Mouse (Mus musculus): Measurements from ENCODE around the gene Susd3. TPM values are rescaled to one million over a fixed set of nuclear protein-coding genes. Genes with fewer than 3 reads are reported as not detected.

The Susd3 gene
- polyA plus RNA-seq, 1 experiment from 2014 or later: 0.32 TPM

DNA sequence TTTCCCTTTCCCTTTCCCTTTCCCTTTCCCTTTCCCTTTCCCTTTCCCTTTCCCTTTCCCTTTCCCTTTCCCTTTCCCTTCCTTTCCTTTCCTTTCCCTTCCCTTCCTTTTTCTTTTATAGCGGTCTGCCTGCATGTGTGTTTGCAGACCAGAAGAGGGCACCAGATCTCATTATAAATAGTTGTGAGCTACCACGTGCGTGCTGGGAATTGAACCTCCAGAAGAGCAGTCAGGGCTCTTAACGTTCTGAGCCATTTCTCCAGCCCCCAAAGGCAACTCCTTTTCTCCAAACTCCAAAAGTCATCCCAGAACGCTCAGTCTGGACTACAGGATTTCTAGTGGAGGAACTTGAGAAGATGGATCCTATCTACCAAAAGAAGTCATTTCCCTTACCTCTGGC, 27.6 kb downstream of the Susd3 start:
- WGBS: 25% methylated on average over 5 of the region's 5 CpGs
- no peak for DNase-seq

GRCm38 (mm10) chr13:49219367-49219766, 29.1 kb downstream of the Susd3 start:
- no peaks in the 10 kb centered on the region for H3K9me3 ChIP-seq (ENCODE audit: control insufficient read depth, low read length)
- peaks cover 12% of the 10 kb centered on the region; the same call in 1 of the 2 replicates for H3K27me3 ChIP-seq (ENCODE audit: control insufficient read depth, insufficient read depth, low read length)
- H3K4me2 ChIP-seq (ENCODE audit: low read length): no peak overlapping the region
- no peak overlapping the region for H3K4me3 ChIP-seq (replicated peaks; ENCODE audit: low read depth, low read length)
- 83% methylated on average over 4 of the region's 4 CpGs for WGBS
- ATAC-seq (ENCODE audit: low FRiP score, low TSS enrichment) (no peak), DNase-seq (no peak)
- H3K27ac ChIP-seq (replicated peaks; ENCODE audit: low read depth, low read length): no peak overlapping the region
- peaks cover 9% of the 10 kb centered on the region for H3K4me1 ChIP-seq (ENCODE audit: control insufficient read depth, insufficient read depth, low read length)
- no peak overlapping the region for H3K9ac ChIP-seq (replicated peaks; ENCODE audit: low read length)
- no peaks in the 10 kb centered on the region for H3K36me3 ChIP-seq (ENCODE audit: control insufficient read depth, insufficient read depth, low read length)

More for the DNA sequence above, 27.6 kb downstream of the Susd3 start:
- Histone ChIP-seq H3K4me2 (ENCODE audit: low read length) (no peak overlapping the region), H3K27ac (replicated peaks; ENCODE audit: low read depth, low read length) (no peak overlapping the region), H3K9me3 (ENCODE audit: control insufficient read depth, low read length) (no peaks in the 10 kb centered on the region), H3K9ac (replicated peaks; ENCODE audit: low read length) (no peak overlapping the region), H3K4me3 (replicated peaks; ENCODE audit: low read depth, low read length) (no peak overlapping the region), H3K27me3 (ENCODE audit: control insufficient read depth, insufficient read depth, low read length) (0 out of 2 replicates have a peak, but pooled peaks cover 6% of the 10 kb centered on the region), H3K36me3 (ENCODE audit: control insufficient read depth, insufficient read depth, low read length) (no peaks in the 10 kb centered on the region), H3K4me1 (ENCODE audit: control insufficient read depth, insufficient read depth, low read length) (no peaks in the 10 kb centered on the region; the same call in 1 of the 2 replicates)
- ATAC-seq (ENCODE audit: low FRiP score, low TSS enrichment): no peak

GRCm38 (mm10) chr13:49218651-49219050, 29.9 kb downstream of the Susd3 start:
- no peak overlapping the region for H3K4me2 ChIP-seq (ENCODE audit: low read length)
- H3K4me1 ChIP-seq (ENCODE audit: control insufficient read depth, insufficient read depth, low read length): peaks cover 13% of the 10 kb centered on the region
- H3K36me3 ChIP-seq (ENCODE audit: control insufficient read depth, insufficient read depth, low read length): no peaks in the 10 kb centered on the region
- no peak overlapping the region for H3K27ac ChIP-seq (replicated peaks; ENCODE audit: low read depth, low read length)
- no peak overlapping the region for H3K9ac ChIP-seq (replicated peaks; ENCODE audit: low read length)
- no peaks in the 10 kb centered on the region for H3K9me3 ChIP-seq (ENCODE audit: control insufficient read depth, low read length)
- H3K4me3 ChIP-seq (replicated peaks; ENCODE audit: low read depth, low read length): no peak overlapping the region
- DNase-seq (no peak), ATAC-seq (ENCODE audit: low FRiP score, low TSS enrichment) (no peak)
- peaks cover 12% of the 10 kb centered on the region; the same call in 1 of the 2 replicates for H3K27me3 ChIP-seq (ENCODE audit: control insufficient read depth, insufficient read depth, low read length)
- WGBS: 27% methylated on average over 3 of the region's 3 CpGs

DNA sequence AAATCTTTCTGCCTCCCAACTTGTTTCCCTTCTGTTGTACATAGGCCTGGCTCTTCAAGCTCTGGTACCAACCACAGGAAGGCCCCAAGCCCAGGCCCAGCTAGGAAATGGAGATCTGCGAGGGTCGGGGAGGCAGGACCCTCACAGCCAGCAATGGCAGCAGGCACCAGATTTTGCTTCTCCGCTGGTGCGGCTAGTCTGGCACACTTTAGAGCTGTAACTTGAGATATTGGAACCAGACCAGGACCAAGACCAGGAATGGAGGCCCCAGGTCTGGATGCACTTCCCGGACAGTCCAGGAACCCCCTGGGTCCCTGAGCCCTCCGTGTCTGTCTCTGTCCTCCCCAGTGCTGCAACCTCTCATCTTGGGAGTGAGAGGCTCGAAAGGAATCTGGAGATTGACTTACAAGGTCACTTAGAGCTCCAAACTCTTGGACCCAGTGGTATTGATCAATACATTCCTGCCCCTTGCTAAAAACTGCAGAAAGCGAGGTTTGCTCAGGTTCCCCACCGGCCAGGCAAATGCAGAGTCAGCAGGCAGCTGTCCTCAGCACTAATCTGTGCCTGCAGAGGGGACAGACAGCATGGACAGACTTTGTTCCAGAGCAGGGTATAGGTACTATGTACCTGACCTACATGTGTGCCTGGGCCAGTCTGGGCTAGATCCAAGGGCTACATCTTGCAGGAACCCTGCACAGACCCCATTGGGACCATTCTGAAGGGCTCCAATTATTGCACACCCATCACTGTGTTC, 31.5 kb downstream of the Susd3 start:
- peaks cover 12% of the 10 kb centered on the region; the same call in 1 of the 2 replicates for H3K27me3 ChIP-seq (ENCODE audit: control insufficient read depth, insufficient read depth, low read length)
- no peak overlapping the region for H3K4me2 ChIP-seq (ENCODE audit: low read length)

GRCm38 (mm10) chr13:49216220-49216552, 32.3 kb downstream of the Susd3 start:
- Histone ChIP-seq H3K9me3 (ENCODE audit: control insufficient read depth, low read length) (no peaks in the 10 kb centered on the region), H3K9ac (replicated peaks; ENCODE audit: low read length) (no peak overlapping the region), H3K36me3 (ENCODE audit: control insufficient read depth, insufficient read depth, low read length) (no peaks in the 10 kb centered on the region), H3K4me1 (ENCODE audit: control insufficient read depth, insufficient read depth, low read length) (peaks cover 18% of the 10 kb centered on the region), H3K27me3 (ENCODE audit: control insufficient read depth, insufficient read depth, low read length) (peaks cover 12% of the 10 kb centered on the region; the same call in 1 of the 2 replicates), H3K27ac (replicated peaks; ENCODE audit: low read depth, low read length) (no peak overlapping the region), H3K4me2 (ENCODE audit: low read length) (peak overlapping the region; percentile 93), H3K4me3 (replicated peaks; ENCODE audit: low read depth, low read length) (peak overlapping the region; percentile 73)
- DNase-seq: no peak
- 2% methylated on average over 17 of the region's 17 CpGs for WGBS
- ATAC-seq (ENCODE audit: low FRiP score, low TSS enrichment): no peak; the same call in 1 of the 2 replicates

More for the DNA sequence above, 31.5 kb downstream of the Susd3 start:
- peaks cover 16% of the 10 kb centered on the region for H3K4me1 ChIP-seq (ENCODE audit: control insufficient read depth, insufficient read depth, low read length)
- ATAC-seq (ENCODE audit: low FRiP score, low TSS enrichment): no peak
- no peak overlapping the region for H3K9ac ChIP-seq (replicated peaks; ENCODE audit: low read length)
- no peak overlapping the region for H3K27ac ChIP-seq (replicated peaks; ENCODE audit: low read depth, low read length)
- 58% methylated on average over 9 of the region's 9 CpGs for WGBS
- DNase-seq: no peak
- H3K4me3 ChIP-seq (replicated peaks; ENCODE audit: low read depth, low read length): no peak overlapping the region
- H3K9me3 ChIP-seq (ENCODE audit: control insufficient read depth, low read length): no peaks in the 10 kb centered on the region
- no peaks in the 10 kb centered on the region for H3K36me3 ChIP-seq (ENCODE audit: control insufficient read depth, insufficient read depth, low read length)

DNA sequence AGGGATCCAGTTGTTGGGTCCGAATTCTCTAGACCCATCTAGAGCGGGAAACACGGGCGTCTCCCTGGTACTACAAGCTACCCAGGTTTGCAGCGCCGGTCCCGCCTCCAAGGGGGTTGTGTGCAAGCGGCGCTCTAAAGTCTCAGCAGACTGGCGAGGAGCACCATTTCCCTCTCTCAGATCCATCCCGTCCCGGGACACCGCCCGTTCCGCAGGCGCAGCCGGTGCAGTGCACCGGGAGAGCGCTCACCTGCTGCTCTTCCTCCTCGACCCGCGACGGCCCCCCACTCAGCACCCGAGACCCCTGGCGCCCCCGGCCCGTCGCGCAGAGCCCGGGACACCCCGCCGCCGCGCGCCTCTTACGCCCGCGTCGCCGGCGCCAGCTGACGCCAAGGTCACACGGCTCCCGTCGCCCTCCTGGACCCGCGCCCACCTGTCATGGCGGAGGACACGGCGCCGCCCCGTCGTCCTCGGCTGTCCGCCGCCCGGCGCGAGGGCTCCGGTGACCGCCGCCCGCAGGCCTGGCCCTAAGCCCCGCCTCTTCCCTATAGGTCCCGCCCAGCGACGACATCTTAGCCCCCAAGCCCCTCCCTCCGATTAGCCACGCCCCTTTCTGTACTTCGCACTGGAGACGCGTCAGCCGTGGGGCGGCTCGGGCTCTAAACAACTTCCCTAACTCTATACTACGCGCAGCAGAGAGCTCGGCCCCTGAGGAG, 32.8 kb downstream of the Susd3 start, which contains the start of gene Card19:
TSS of gene Card19 (minus strand) at position 534 of the 716 bp plus-strand sequence.
- ATAC-seq (ENCODE audit: low FRiP score, low TSS enrichment) (peak; percentile 88), DNase-seq (peak; percentile 92)
- peaks cover 12% of the 10 kb centered on the region; the same call in 1 of the 2 replicates for H3K27me3 ChIP-seq (ENCODE audit: control insufficient read depth, insufficient read depth, low read length)
- H3K9ac ChIP-seq (replicated peaks; ENCODE audit: low read length): peak within 1 kb of the TSS; percentile 52
- no peaks in the 10 kb centered on the region for H3K9me3 ChIP-seq (ENCODE audit: control insufficient read depth, low read length)
- H3K4me1 ChIP-seq (ENCODE audit: control insufficient read depth, insufficient read depth, low read length): peaks cover 20% of the 10 kb centered on the region
- no peak within 1 kb of the TSS for H3K27ac ChIP-seq (replicated peaks; ENCODE audit: low read depth, low read length)
- peak within 1 kb of the TSS; percentile 73 for H3K4me3 ChIP-seq (replicated peaks; ENCODE audit: low read depth, low read length)
- WGBS: under 1% methylated on average over 74 of the region's 78 CpGs
- no peaks in the 10 kb centered on the region for H3K36me3 ChIP-seq (ENCODE audit: control insufficient read depth, insufficient read depth, low read length)
- H3K4me2 ChIP-seq (ENCODE audit: low read length): peak within 1 kb of the TSS; percentile 93

- no peak overlapping the region for H3K27ac ChIP-seq (replicated peaks; ENCODE audit: low read depth, low read length)
- H3K4me3 ChIP-seq (replicated peaks; ENCODE audit: low read depth, low read length): peak overlapping the region; percentile 73
- no peaks in the 10 kb centered on the region for H3K36me3 ChIP-seq (ENCODE audit: control insufficient read depth, insufficient read depth, low read length)
- no peak for ATAC-seq (ENCODE audit: low FRiP score, low TSS enrichment)
- peaks cover 12% of the 10 kb centered on the region; the same call in 1 of the 2 replicates for H3K27me3 ChIP-seq (ENCODE audit: control insufficient read depth, insufficient read depth, low read length)
- H3K4me2 ChIP-seq (ENCODE audit: low read length): peak overlapping the region; percentile 93
- WGBS: 14% methylated on average over 5 of the region's 5 CpGs
- H3K4me1 ChIP-seq (ENCODE audit: control insufficient read depth, insufficient read depth, low read length): peaks cover 20% of the 10 kb centered on the region
- no peaks in the 10 kb centered on the region for H3K9me3 ChIP-seq (ENCODE audit: control insufficient read depth, low read length)
- no peak for DNase-seq
- H3K9ac ChIP-seq (replicated peaks; ENCODE audit: low read length): peak overlapping the region; percentile 52
These were observed 33.4 kb downstream of the Susd3 start for GRCm38 (mm10) chr13:49215128-49215503.

- ATAC-seq (ENCODE audit: low FRiP score, low TSS enrichment): no peak
- Histone ChIP-seq H3K27ac (replicated peaks; ENCODE audit: low read depth, low read length) (no peak overlapping the region), H3K4me1 (ENCODE audit: control insufficient read depth, insufficient read depth, low read length) (peaks cover 20% of the 10 kb centered on the region), H3K4me2 (ENCODE audit: low read length) (peak overlapping the region; percentile 93), H3K36me3 (ENCODE audit: control insufficient read depth, insufficient read depth, low read length) (no peaks in the 10 kb centered on the region), H3K9me3 (ENCODE audit: control insufficient read depth, low read length) (no peaks in the 10 kb centered on the region), H3K4me3 (replicated peaks; ENCODE audit: low read depth, low read length) (no peak overlapping the region), H3K9ac (replicated peaks; ENCODE audit: low read length) (no peak overlapping the region), H3K27me3 (ENCODE audit: control insufficient read depth, insufficient read depth, low read length) (peaks cover 12% of the 10 kb centered on the region; the same call in 1 of the 2 replicates)
- 72% methylated on average over 3 of the region's 3 CpGs for WGBS
- peak; percentile 37 for DNase-seq
These were observed 34.1 kb downstream of the Susd3 start for GRCm38 (mm10) chr13:49214454-49214853.

Measured in midbrain, embryonic 14.5 days (tissue).